Mouse (Mus musculus) liver, adult 2 months (tissue): ENCODE measurements around the gene Fam219a. TPM values are rescaled to one million over a fixed set of nuclear protein-coding genes. Genes with fewer than 3 reads are reported as not detected.

Source experiments
- DNase-seq: peaks from one replicate; pipeline ENCODE4 v3.0.0-alpha.2; 2011; ENCODE audit warnings: low read depth, low spot score; ENCODE audit errors: extremely low read depth
- H3K27ac ChIP-seq: fragments of 200-500 bp; replicated peaks from 2 replicates; pipeline ENCODE4 v1.5.1; 2012; ENCODE audit warnings: low read depth, mild to moderate bottlenecking, control low read depth, inconsistent platforms, low read length; ENCODE audit not compliant: insufficient read depth
- H3K27me3 ChIP-seq: fragments of 200-500 bp; 2 replicates; pipeline ENCODE4 v1.6.1; 2012; ENCODE audit warnings: mild to moderate bottlenecking, moderate library complexity, low read length, inconsistent platforms; ENCODE audit not compliant: control insufficient read depth, insufficient read depth
- H3K36me3 ChIP-seq: fragments of 200-500 bp; 2 replicates; pipeline ENCODE4 v1.6.1; 2012; ENCODE audit warnings: low read length, inconsistent platforms; ENCODE audit not compliant: control insufficient read depth, insufficient read depth
- H3K4me1 ChIP-seq: fragments of 200-500 bp; 2 replicates; pipeline ENCODE4 v1.6.1; 2011; ENCODE audit warnings: low read length; ENCODE audit not compliant: control insufficient read depth, insufficient read depth
- H3K4me3 ChIP-seq: fragments of 200-500 bp; 2 replicates; pipeline ENCODE4 v1.5.1; 2011; ENCODE audit warnings: low read depth, mild to moderate bottlenecking, control low read depth, low read length, moderate library complexity; ENCODE audit not compliant: insufficient read depth
- H3K79me2 ChIP-seq: fragments of 200-500 bp; 2 replicates; pipeline ENCODE4 v1.6.1; 2012; ENCODE audit warnings: inconsistent platforms, mild to moderate bottlenecking, low read length, moderate library complexity; ENCODE audit not compliant: control insufficient read depth, insufficient read depth
- H3K9ac ChIP-seq: fragments of 200-500 bp; 2 replicates; pipeline ENCODE4 v1.6.1; 2012; ENCODE audit warnings: low read depth, mild to moderate bottlenecking, control low read depth, inconsistent platforms, low read length
- CTCF ChIP-seq: fragments of 200-500 bp; IDR thresholded peaks from 2 replicates; pipeline ENCODE4 v1.5.1; 2011; ENCODE audit warnings: low read depth, low read length, control low read depth
- POLR2A ChIP-seq: fragments of 200-500 bp; IDR thresholded peaks from 2 replicates; pipeline ENCODE4 v1.6.1; 2011; ENCODE audit warnings: low read length, control low read depth; ENCODE audit not compliant: insufficient read depth; ENCODE audit errors: extremely low read depth
- WGBS: fragments of 180-500 bp; shearing (Covaris S2); methylation state at CpG from one replicate; pipeline ENCODE4 v1.1.7; 2018; 5-methylcytosine and 5-hydroxymethylcytosine counted together
- polyA plus RNA-seq: library from polyadenylated mRNA; depleted of rRNA; stranded (reverse); fragments of >200 nt; gene quantifications from 2 replicates; pipeline ENCODE4 v1.2.3, GENCODE M21; 2012
- total RNA-seq: library from RNA; depleted of rRNA; stranded (reverse); fragments of >200 nt; gene quantifications from 2 replicates; pipeline ENCODE4 v1.2.3, GENCODE M21; 2014

The Fam219a gene
- total and polyA plus RNA-seq, 2 experiments, result 1.5 to 6.5 TPM

GRCm38 (mm10) chr4:41609681-41610593 lies 40.6 kb upstream of the Fam219a start:
- H3K4me1 ChIP-seq, result no peaks in the 10 kb centered on the region
- no peak overlapping the region for H3K4me3 ChIP-seq
- H3K36me3 ChIP-seq, result no peaks in the 10 kb centered on the region
- no peak for DNase-seq
- WGBS, result 85% methylated on average over 10 of the region's 10 CpGs
- no peaks in the 10 kb centered on the region for H3K27me3 ChIP-seq
- no peak overlapping the region for H3K27ac ChIP-seq
- no peak overlapping the region for H3K9ac ChIP-seq
- TF ChIP-seq CTCF, result peak; percentile 40; the same call in 1 of the 2 replicates
- no peak for TF ChIP-seq POLR2A
- H3K79me2 ChIP-seq, result no peaks in the 10 kb centered on the region

GRCm38 (mm10) chr4:41606784-41607183 lies 37.4 kb upstream of the Fam219a start:
- DNase-seq, result no peak
- TF ChIP-seq CTCF (no peak), POLR2A (no peak)

GRCm38 (mm10) chr4:41604476-41605396 lies 35.4 kb upstream of the Fam219a start:
- Histone ChIP-seq H3K27me3 (no peaks in the 10 kb centered on the region), H3K79me2 (no peaks in the 10 kb centered on the region), H3K9ac (no peak overlapping the region), H3K4me1 (no peaks in the 10 kb centered on the region), H3K27ac (no peak overlapping the region), H3K4me3 (no peak overlapping the region), H3K36me3 (no peaks in the 10 kb centered on the region)
- no peak for TF ChIP-seq POLR2A
- TF ChIP-seq CTCF, result peak; percentile 82
- peak; percentile 7 for DNase-seq
- WGBS, result 38% methylated on average over 8 of the region's 8 CpGs

More at GRCm38 (mm10) chr4:41606784-41607183, 37.4 kb upstream of the Fam219a start:
- H3K36me3 ChIP-seq, result no peaks in the 10 kb centered on the region
- WGBS, result 34% methylated on average over 4 of the region's 4 CpGs
- H3K79me2 ChIP-seq, result no peaks in the 10 kb centered on the region
- no peak overlapping the region for H3K9ac ChIP-seq
- no peak overlapping the region for H3K4me3 ChIP-seq
- H3K27ac ChIP-seq, result no peak overlapping the region
- no peaks in the 10 kb centered on the region for H3K4me1 ChIP-seq
- no peaks in the 10 kb centered on the region for H3K27me3 ChIP-seq

- Histone ChIP-seq H3K4me3 (no peak overlapping the region), H3K27ac (no peak overlapping the region), H3K27me3 (no peaks in the 10 kb centered on the region), H3K79me2 (no peaks in the 10 kb centered on the region), H3K9ac (no peak overlapping the region), H3K36me3 (no peaks in the 10 kb centered on the region), H3K4me1 (no peaks in the 10 kb centered on the region)
- no peak for DNase-seq
- no peak for TF ChIP-seq POLR2A
- no peak for TF ChIP-seq CTCF
- 56% methylated on average over 4 of the region's 4 CpGs for WGBS
Measured at GRCm38 (mm10) chr4:41602818-41603217, 33.5 kb upstream of the Fam219a start.

GRCm38 (mm10) chr4:41583353-41583752 lies 14.0 kb upstream of the Fam219a start:
- H3K27me3 ChIP-seq, result no peaks in the 10 kb centered on the region
- no peak overlapping the region for H3K9ac ChIP-seq
- H3K79me2 ChIP-seq, result no peaks in the 10 kb centered on the region
- H3K4me1 ChIP-seq, result no peaks in the 10 kb centered on the region
- no peaks in the 10 kb centered on the region for H3K36me3 ChIP-seq
- WGBS, result 86% methylated on average over 7 of the region's 7 CpGs
- no peak overlapping the region for H3K27ac ChIP-seq
- H3K4me3 ChIP-seq, result no peak overlapping the region
- TF ChIP-seq CTCF (no peak), POLR2A (no peak)
- no peak for DNase-seq

GRCm38 (mm10) chr4:41575914-41576313 lies 6.6 kb upstream of the Fam219a start:
- 71% methylated on average over 6 of the region's 6 CpGs for WGBS
- Histone ChIP-seq H3K9ac (no peak overlapping the region), H3K4me1 (no peaks in the 10 kb centered on the region), H3K27me3 (no peaks in the 10 kb centered on the region), H3K79me2 (no peaks in the 10 kb centered on the region), H3K27ac (no peak overlapping the region), H3K4me3 (no peak overlapping the region), H3K36me3 (no peaks in the 10 kb centered on the region)
- no peak for TF ChIP-seq POLR2A
- TF ChIP-seq CTCF, result no peak
- DNase-seq, result no peak
